Mouse (Mus musculus): ENCODE measurements around the gene Cldn19.

DNA sequence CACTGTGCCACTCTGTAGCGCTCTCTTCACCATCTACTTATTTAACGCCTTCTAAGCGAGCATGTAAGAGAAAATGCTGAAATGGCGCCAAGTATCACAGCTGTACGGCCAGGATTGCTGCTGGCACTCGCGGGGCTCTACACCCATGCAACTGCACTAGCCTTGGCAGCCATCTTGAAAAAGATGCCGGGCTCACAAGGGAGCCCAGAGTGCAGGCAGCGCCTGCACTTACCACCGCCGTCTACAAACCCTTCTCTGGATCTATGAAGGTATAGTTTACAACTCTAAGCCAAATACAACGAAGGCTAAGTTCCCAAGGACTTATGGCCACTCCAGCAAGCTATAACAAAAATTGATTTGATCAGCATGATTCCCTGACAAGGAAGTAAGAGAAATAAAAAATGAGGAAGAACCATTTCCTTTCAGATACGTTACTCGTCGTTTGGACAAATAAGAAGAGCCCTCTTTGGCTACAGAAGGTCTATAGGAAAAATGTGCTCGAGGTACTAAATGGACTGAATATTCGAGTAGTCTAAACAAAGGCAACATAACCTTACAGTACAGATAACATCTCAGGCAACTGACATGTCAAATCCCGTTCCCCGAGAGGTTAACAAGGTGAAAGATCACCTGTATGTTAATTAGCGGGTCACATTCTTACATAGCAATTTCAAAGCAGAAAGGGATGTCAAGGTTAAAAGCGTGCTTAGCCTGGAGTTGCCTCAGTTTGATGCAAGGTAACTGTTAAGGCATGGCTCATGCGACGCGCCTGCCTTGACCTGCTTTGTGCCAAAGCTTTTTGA lies 37.8 kb downstream of the Cldn19 start:
- TF ChIP-seq CTCF (IDR thresholded peaks at IDR 0.05) = no peak
- TF ChIP-seq EP300 (IDR thresholded peaks at IDR 0.05) = peak; percentile 27; the same call in 1 of the 2 replicates

Data from lung, postnatal 0 days (tissue).